Mouse (Mus musculus) myocyte (in vitro differentiated cells): ENCODE measurements at regions not wholly inside any gene's neighbourhood (a gene's known extent, or its start where the extent isn't known, plus 50 kb on each side); places are given as distances from the start of the nearest gene placed in this dataset.

ENCODE experiments used
- H3K27me3 ChIP-seq: one replicate; pipeline ENCODE4 v1.6.1; 2011; ENCODE audit not compliant: control insufficient read depth, insufficient read depth, insufficient read length
- H3K36me3 ChIP-seq: one replicate; pipeline ENCODE4 v1.6.1; 2011; ENCODE audit not compliant: control insufficient read depth, insufficient read depth
- H3K4me2 ChIP-seq: one replicate; pipeline ENCODE4 v1.6.1; 2011; ENCODE audit warnings: low read depth, control low read depth
- H3K4me3 ChIP-seq: one replicate; pipeline ENCODE4 v1.5.1; 2011; ENCODE audit warnings: mild to moderate bottlenecking, control low read depth, moderate library complexity
- H3K79me2 ChIP-seq: one replicate; pipeline ENCODE4 v1.6.1; 2011; ENCODE audit not compliant: control insufficient read depth, insufficient read depth
- H3ac ChIP-seq: one replicate; pipeline ENCODE4 v1.6.1; 2011; ENCODE audit not compliant: control insufficient read depth, insufficient read length
- CEBPB ChIP-seq: IDR thresholded peaks from 2 replicates; pipeline ENCODE4 v1.6.1; 2011; ENCODE audit warnings: mild to moderate bottlenecking, moderate library complexity; ENCODE audit not compliant: poor library complexity, insufficient read depth, severe bottlenecking
- E2F4 ChIP-seq: IDR thresholded peaks from one replicate; pipeline ENCODE4 v1.6.1; 2011; ENCODE audit warnings: mild to moderate bottlenecking, control low read depth, moderate library complexity; ENCODE audit not compliant: insufficient read depth
- MAX ChIP-seq: IDR thresholded peaks from one replicate; pipeline ENCODE4 v1.6.1; 2011; ENCODE audit warnings: low read depth, mild to moderate bottlenecking, control low read depth
- MYOD1 ChIP-seq, 3 experiments: IDR thresholded peaks; one replicate each; pipeline ENCODE4 v1.6.1; 2011; ENCODE audit warnings: control low read depth in 2 of 3, low read depth in 2 of 3, mild to moderate bottlenecking in 2 of 3, moderate library complexity in 1 of 3; ENCODE audit not compliant: insufficient read length in 2 of 3, control insufficient read depth in 1 of 3
- MYOG ChIP-seq, 3 experiments: IDR thresholded peaks; one replicate each; pipeline ENCODE4 v1.6.1; 2011; ENCODE audit warnings: control low read depth in 2 of 3, low read depth in 2 of 3, mild to moderate bottlenecking in 2 of 3; ENCODE audit not compliant: insufficient read length in 2 of 3, control insufficient read depth in 1 of 3, insufficient read depth in 1 of 3
- POLR2A ChIP-seq: IDR thresholded peaks from one replicate; pipeline ENCODE4 v1.6.1; 2011; ENCODE audit warnings: low read depth, mild to moderate bottlenecking, control low read depth, moderate library complexity; ENCODE audit not compliant: insufficient read length
- POLR2AphosphoS2 ChIP-seq: IDR thresholded peaks from one replicate; pipeline ENCODE4 v1.6.1; 2011; ENCODE audit warnings: low read depth, control low read depth; ENCODE audit not compliant: insufficient read length
- REST ChIP-seq: IDR thresholded peaks from one replicate; pipeline ENCODE4 v1.6.1; 2011; ENCODE audit warnings: mild to moderate bottlenecking, control low read depth, moderate library complexity; ENCODE audit not compliant: insufficient read depth, insufficient read length
- SRF ChIP-seq: IDR thresholded peaks from one replicate; pipeline ENCODE4 v1.6.1; 2011; ENCODE audit warnings: low read depth; ENCODE audit not compliant: control insufficient read depth, insufficient read length
- TCF12 ChIP-seq: IDR thresholded peaks from one replicate; pipeline ENCODE4 v1.6.1; 2011; ENCODE audit warnings: mild to moderate bottlenecking, control low read depth; ENCODE audit not compliant: poor library complexity, insufficient read depth, severe bottlenecking
- TCF3 ChIP-seq: IDR thresholded peaks from one replicate; pipeline ENCODE4 v1.6.1; 2011; ENCODE audit warnings: low read depth, control low read depth; ENCODE audit not compliant: insufficient read length
- USF1 ChIP-seq: IDR thresholded peaks from one replicate; pipeline ENCODE4 v1.6.1; 2011; ENCODE audit warnings: low read depth, mild to moderate bottlenecking, control low read depth, moderate library complexity

GRCm38 (mm10) chr8:126845530-126846187 is 100.0 kb downstream of the Tomm20 start:
- TF ChIP-seq POLR2A (no peak), CEBPB (no peak), TCF12 (no peak), SRF (no peak), POLR2AphosphoS2 (no peak), MYOD1 (IDR thresholded peaks at IDR 0.05; ENCODE audit: control insufficient read depth in 1 of 3, insufficient read length in 2 of 3, low read depth in 2 of 3) (no peak), MAX (no peak), USF1 (no peak), TCF3 (no peak)
- Histone ChIP-seq H3K4me3 (no peak overlapping the region), H3K27me3 (no peaks in the 10 kb centered on the region), H3K79me2 (no peaks in the 10 kb centered on the region), H3ac (no peak overlapping the region), H3K4me2 (no peak overlapping the region), H3K36me3 (no peaks in the 10 kb centered on the region)

- Histone ChIP-seq H3K36me3 (no peaks in the 10 kb centered on the region), H3K4me3 (no peak overlapping the region), H3K27me3 (no peaks in the 10 kb centered on the region), H3K79me2 (no peaks in the 10 kb centered on the region), H3ac (no peak overlapping the region), H3K4me2 (no peak overlapping the region)
- TF ChIP-seq CEBPB (no peak), MYOG (IDR thresholded peaks at IDR 0.05; ENCODE audit: control insufficient read depth in 1 of 3, insufficient read depth in 1 of 3, insufficient read length in 2 of 3, low read depth in 2 of 3) (no peak), TCF3 (no peak), USF1 (no peak), TCF12 (no peak)
These were observed 101.0 kb downstream of the Tomm20 start for GRCm38 (mm10) chr8:126844627-126845026.

GRCm38 (mm10) chr8:126841187-126841586 is 104.5 kb downstream of the Tomm20 start:
- H3K79me2 ChIP-seq: no peaks in the 10 kb centered on the region
- H3K36me3 ChIP-seq: no peaks in the 10 kb centered on the region
- no peak overlapping the region for H3K4me3 ChIP-seq
- H3K27me3 ChIP-seq: no peaks in the 10 kb centered on the region
- TF ChIP-seq TCF12: no peak
- TF ChIP-seq TCF3: no peak
- no peak for TF ChIP-seq MYOG (IDR thresholded peaks at IDR 0.05; ENCODE audit: control insufficient read depth in 1 of 3, insufficient read depth in 1 of 3, insufficient read length in 2 of 3, low read depth in 2 of 3)
- no peak for TF ChIP-seq MAX
- no peak for TF ChIP-seq SRF
- TF ChIP-seq USF1: no peak
- no peak for TF ChIP-seq E2F4
- TF ChIP-seq POLR2AphosphoS2: no peak
- no peak for TF ChIP-seq CEBPB
- TF ChIP-seq MYOD1 (IDR thresholded peaks at IDR 0.05; ENCODE audit: control insufficient read depth in 1 of 3, insufficient read length in 2 of 3, low read depth in 2 of 3): no peak
- no peak for TF ChIP-seq POLR2A
- TF ChIP-seq REST: no peak
- no peak overlapping the region for H3ac ChIP-seq
- H3K4me2 ChIP-seq: no peak overlapping the region

GRCm38 (mm10) chr8:126839712-126840355 is 105.8 kb downstream of the Tomm20 start:
- Histone ChIP-seq H3K4me2 (peak overlapping the region; percentile 75), H3K4me3 (no peak overlapping the region), H3K27me3 (no peaks in the 10 kb centered on the region), H3ac (no peak overlapping the region), H3K36me3 (no peaks in the 10 kb centered on the region), H3K79me2 (no peaks in the 10 kb centered on the region)
- TF ChIP-seq CEBPB: peak; percentile 54
- peak; percentile 29 for TF ChIP-seq POLR2A
- no peak for TF ChIP-seq MAX
- TF ChIP-seq MYOD1 (IDR thresholded peaks at IDR 0.05; ENCODE audit: control insufficient read depth in 1 of 3, insufficient read length in 2 of 3, low read depth in 2 of 3): peak in 2 of 3 experiments; percentile 60 to 87
- TF ChIP-seq POLR2AphosphoS2: peak; percentile 48
- TF ChIP-seq TCF3: peak; percentile 84
- peak; percentile 50 to 93 (median 52) for TF ChIP-seq MYOG (IDR thresholded peaks at IDR 0.05; ENCODE audit: control insufficient read depth in 1 of 3, insufficient read depth in 1 of 3, insufficient read length in 2 of 3, low read depth in 2 of 3)
- TF ChIP-seq SRF: peak; percentile 79
- no peak for TF ChIP-seq TCF12
- peak; percentile 79 for TF ChIP-seq USF1
- no peak for TF ChIP-seq REST
- TF ChIP-seq E2F4: no peak
